33 mouse cellular contexts compared by ENCODE assay signal in the genomic region with DNA sequence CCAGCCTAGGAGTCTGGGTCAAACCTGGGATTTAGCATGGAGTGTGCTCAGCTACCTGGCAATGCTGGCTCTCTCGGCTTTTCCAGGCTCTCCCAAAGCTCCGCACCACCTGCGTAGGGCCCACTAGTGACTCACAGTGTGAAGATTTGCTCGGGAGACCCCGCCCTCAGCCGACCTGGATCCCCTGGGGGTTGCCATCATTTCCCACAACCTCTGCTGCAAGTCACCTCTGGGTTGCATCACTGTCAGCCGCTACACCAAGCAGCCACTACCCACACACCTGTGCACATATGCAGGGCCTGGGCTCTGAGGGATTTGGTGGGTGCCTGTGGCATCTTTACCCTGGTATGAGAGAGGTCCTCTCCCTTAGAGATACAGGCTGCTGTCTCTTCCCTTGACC.
"Had no signal": no experiment of that assay in that cellular context is flagged by ENCODE, and none has a peak within 500 bp of the region (broad histone marks: within the 10 kb centered on the region; RNA-seq: fewer than 3 reads in every experiment).

No protein-coding gene starts in this region.

- H3K27ac ChIP-seq: heart, embryonic 13.5 days; heart, embryonic 15.5 days; hindbrain, embryonic 12.5 days; hindbrain, embryonic 13.5 days; hindbrain, embryonic 15.5 days; hindbrain, postnatal 0 days; intestine, embryonic 15.5 days; kidney, embryonic 15.5 days; kidney, postnatal 0 days; layer of hippocampus, adult 2 months; left cerebral cortex, adult 2 months had no signal

- ATAC-seq: hindbrain, embryonic 16.5 days; hindbrain, postnatal 0 days; inflammation-experienced regulatory T-cells, adult 6 months; intestine, embryonic 15.5 days; intestine, embryonic 16.5 days; intestine, postnatal 0 days had no signal

- H3K27me3 ChIP-seq: hindbrain, embryonic 15.5 days; intestine, embryonic 15.5 days had no signal

- H3K4me3 ChIP-seq: heart, embryonic 12.5 days; heart, embryonic 13.5 days; heart, embryonic 15.5 days; hindbrain, embryonic 12.5 days; hindbrain, embryonic 13.5 days; hindbrain, embryonic 15.5 days; intestine, embryonic 15.5 days; kidney, embryonic 15.5 days; layer of hippocampus, adult 2 months; left cerebral cortex, adult 2 months had no signal

- H3K4me2 ChIP-seq: heart, embryonic 11.5 days; heart, embryonic 12.5 days; heart, embryonic 13.5 days; heart, embryonic 15.5 days; hindbrain, embryonic 12.5 days; hindbrain, embryonic 13.5 days; hindbrain, embryonic 15.5 days; intestine, embryonic 15.5 days; kidney, embryonic 15.5 days had no signal

- H3K36me3 ChIP-seq: heart, embryonic 12.5 days; heart, embryonic 13.5 days; heart, embryonic 15.5 days; hindbrain, embryonic 12.5 days; hindbrain, embryonic 13.5 days; hindbrain, embryonic 15.5 days; intestine, embryonic 15.5 days; kidney, embryonic 15.5 days had no signal

- H3K9me3 ChIP-seq: heart, embryonic 12.5 days; heart, embryonic 13.5 days; heart, embryonic 15.5 days; hindbrain, embryonic 12.5 days; hindbrain, embryonic 13.5 days; hindbrain, embryonic 15.5 days; intestine, embryonic 15.5 days; kidney, embryonic 15.5 days had no signal

- DNase-seq: heart, postnatal 10 days; heart, postnatal 14 days; heart, postnatal 36 days; heart, postnatal 4 days; kidney, adult 11 months; kidney, adult 18-20 months; kidney, adult 2 months; kidney, adult 8-10 months; kidney, adult 9 months; kidney, postnatal 10 days; kidney, postnatal 14 days; kidney, postnatal 25 days; kidney, postnatal 36 days; kidney, postnatal 4 days; layer of hippocampus, adult 9-11 months; layer of hippocampus, postnatal 36 days had no signal

- H3K9ac ChIP-seq: heart, embryonic 12.5 days; heart, embryonic 13.5 days; heart, embryonic 15.5 days; hindbrain, embryonic 12.5 days; hindbrain, embryonic 13.5 days; hindbrain, embryonic 15.5 days; intestine, embryonic 15.5 days; kidney, embryonic 15.5 days had no signal
